Mouse (Mus musculus) neural tube, embryonic 11.5 days (tissue): Measurements from ENCODE around the gene Cotl1. TPM values are rescaled to one million over a fixed set of nuclear protein-coding genes. Genes with fewer than 3 reads are reported as not detected.
A peak's percentile ranks its signal among the peaks of the same experiment; 100 is the strongest.

Source experiments
- ATAC-seq: fragments of 200-750 bp; cut with Nextera tagmentation; 2 replicates; pipeline ENCODE4 v1.8.0; 2017; ENCODE audit warnings: moderate number of reproducible peaks, mild to moderate bottlenecking, moderate TSS enrichment, moderate library complexity; ENCODE audit not compliant: insufficient read depth, low FRiP score, low TSS enrichment
- DNase-seq: peaks from one replicate; pipeline ENCODE4 v3.0.0-alpha.2; 2015; ENCODE audit warnings: low spot score
- H3K27ac ChIP-seq: fragments of 300-500 bp; sonication (generic); 2 replicates; pipeline ENCODE4 v1.5.1; 2014; ENCODE audit warnings: low read depth, mild to moderate bottlenecking, low read length
- H3K27me3 ChIP-seq: fragments of 300-500 bp; sonication (generic); 2 replicates; pipeline ENCODE4 v1.6.1; 2014; ENCODE audit warnings: mild to moderate bottlenecking, low read length, mixed read lengths; ENCODE audit not compliant: control insufficient read depth, insufficient read depth
- H3K36me3 ChIP-seq: fragments of 300-500 bp; sonication (generic); 2 replicates; pipeline ENCODE4 v1.6.1; 2014; ENCODE audit warnings: mild to moderate bottlenecking, low read length, moderate library complexity, mixed read lengths; ENCODE audit not compliant: control insufficient read depth, insufficient read depth
- H3K4me1 ChIP-seq: fragments of 300-500 bp; sonication (generic); 2 replicates; pipeline ENCODE4 v1.6.1; 2014; ENCODE audit warnings: low read length, mixed read lengths; ENCODE audit not compliant: control insufficient read depth, insufficient read depth
- H3K4me2 ChIP-seq: fragments of 300-500 bp; sonication (generic); 2 replicates; pipeline ENCODE4 v1.6.1; 2014; ENCODE audit warnings: low read depth, mild to moderate bottlenecking, moderate library complexity
- H3K4me3 ChIP-seq: fragments of 300-500 bp; sonication (generic); 2 replicates; pipeline ENCODE4 v1.5.1; 2014; ENCODE audit warnings: low read depth, low read length
- H3K9ac ChIP-seq: fragments of 300-500 bp; sonication (generic); 2 replicates; pipeline ENCODE4 v1.6.1; 2014; ENCODE audit warnings: mild to moderate bottlenecking, low read length
- H3K9me3 ChIP-seq: fragments of 300-500 bp; sonication (generic); 2 replicates; pipeline ENCODE4 v1.6.1; 2016; ENCODE audit warnings: low read length; ENCODE audit not compliant: control insufficient read depth
- WGBS: fragments of 180-500 bp; shearing (Covaris S2); extraction: QIAGEN DNeasy Blood & Tissue Kit; methylation state at CpG from one replicate; pipeline ENCODE4 v1.1.7; 2014; 5-methylcytosine and 5-hydroxymethylcytosine counted together
- polyA plus RNA-seq: library from polyadenylated mRNA; unstranded; fragments of >200 nt; fragmentation: Nextera tagmentation; extraction: Ambion mirVana; gene quantifications from 2 replicates; pipeline ENCODE4 v1.2.1, GENCODE M21; 2014

The Cotl1 gene
- polyA plus RNA-seq, 1 experiment from 2014 or later: 631 TPM

DNA sequence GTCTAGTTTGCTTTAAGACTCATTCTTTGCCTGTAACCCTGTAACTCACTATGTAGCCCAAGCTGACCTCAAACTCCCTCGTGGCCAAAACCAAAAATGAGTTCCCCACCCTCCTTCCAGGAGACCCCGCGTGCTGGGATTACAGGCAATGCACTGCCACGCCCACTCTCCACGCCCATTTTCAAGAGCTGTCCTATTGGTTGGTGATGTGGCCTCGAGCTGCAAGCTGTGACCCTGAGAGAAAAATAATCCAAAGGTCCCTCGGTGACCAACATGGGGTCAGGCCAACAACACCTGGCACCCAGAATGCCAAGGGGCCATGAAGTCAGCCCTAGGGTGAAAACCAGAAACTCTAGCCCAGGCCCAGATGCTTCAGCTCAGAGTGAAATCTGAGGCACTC is 45.7 kb downstream of the Cotl1 start:
- Histone ChIP-seq H3K36me3 (no peaks in the 10 kb centered on the region), H3K4me2 (no peak overlapping the region), H3K27me3 (no peaks in the 10 kb centered on the region), H3K27ac (no peak overlapping the region), H3K9ac (no peak overlapping the region), H3K4me3 (no peak overlapping the region), H3K4me1 (peaks cover 21% of the 10 kb centered on the region), H3K9me3 (no peaks in the 10 kb centered on the region)
- DNase-seq (no peak), ATAC-seq (no peak)
- 36% methylated on average over 7 of the region's 7 CpGs for WGBS

DNA sequence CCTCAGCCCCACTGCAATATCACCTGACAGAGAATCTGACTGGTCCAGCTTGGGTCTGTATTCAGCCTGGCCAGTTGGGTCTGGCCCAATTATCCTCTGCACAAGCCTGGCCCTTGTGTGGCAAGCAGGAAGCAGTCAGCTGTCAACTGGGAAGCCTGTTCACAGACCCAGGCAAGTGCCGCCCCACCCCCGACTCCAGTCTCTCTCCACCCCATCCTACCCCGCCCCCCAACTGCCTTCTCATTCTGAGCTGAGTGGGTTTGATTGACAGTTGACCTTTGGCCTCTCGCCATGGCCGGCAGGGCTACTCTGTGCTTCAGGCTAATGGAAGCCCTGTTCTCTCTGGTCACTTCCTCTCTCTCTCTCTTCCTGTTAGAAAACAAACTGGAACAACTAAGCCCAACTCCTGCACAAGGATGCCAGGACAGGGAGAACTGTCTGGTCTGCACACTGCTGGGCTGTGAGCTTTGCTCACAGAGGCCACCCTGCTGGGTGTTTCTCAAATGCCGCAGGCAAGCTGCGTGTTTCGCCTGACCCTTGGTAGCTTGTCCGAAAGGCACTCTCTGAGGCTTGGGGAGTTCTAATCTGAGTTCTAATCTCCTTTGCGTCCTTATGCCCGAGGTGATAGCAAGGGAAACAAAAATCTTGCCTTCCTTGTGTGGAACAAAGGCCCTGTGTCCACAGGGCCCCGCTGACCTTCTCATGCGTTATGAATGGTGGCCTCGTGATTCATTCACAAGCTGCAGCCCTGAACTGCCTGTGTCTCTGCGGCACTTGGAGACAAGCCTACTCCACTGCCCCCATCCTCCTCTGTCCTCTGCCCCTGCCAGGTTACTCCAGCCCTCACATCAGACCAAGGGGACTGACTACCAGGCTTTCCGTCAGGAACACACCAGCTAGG is 48.3 kb downstream of the Cotl1 start:
- Histone ChIP-seq H3K27me3 (no peaks in the 10 kb centered on the region), H3K4me3 (no peak overlapping the region), H3K9me3 (no peaks in the 10 kb centered on the region), H3K36me3 (no peaks in the 10 kb centered on the region), H3K4me1 (peaks cover 23% of the 10 kb centered on the region), H3K27ac (peak overlapping the region; percentile 84), H3K4me2 (peak overlapping the region; percentile 3; the same call in 1 of the 2 replicates), H3K9ac (peak overlapping the region; percentile 31)
- peak; percentile 46 for ATAC-seq
- WGBS: 14% methylated on average over 16 of the region's 16 CpGs
- DNase-seq: peak; percentile 69

DNA sequence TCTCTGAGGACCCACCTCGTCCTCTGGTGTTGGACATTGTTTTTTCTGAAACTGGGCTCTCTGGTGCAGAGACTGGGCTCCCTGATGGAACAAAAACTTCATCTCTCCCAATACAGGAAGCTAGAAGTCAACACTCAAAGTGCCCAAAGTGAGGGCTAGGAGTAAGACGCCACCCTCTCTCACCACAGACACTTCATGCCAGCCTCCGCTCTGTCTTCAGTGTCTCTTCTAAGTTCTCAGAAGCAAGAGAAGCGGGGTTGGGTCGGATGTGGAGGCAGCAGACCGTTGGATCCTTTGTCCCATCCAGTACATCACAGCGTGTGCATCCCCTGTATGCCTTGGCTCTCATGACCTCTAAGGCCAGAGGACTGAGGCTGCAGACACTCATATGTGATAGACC is 50.8 kb downstream of the Cotl1 start:
- Histone ChIP-seq H3K27me3 (no peaks in the 10 kb centered on the region), H3K4me1 (peaks cover 27% of the 10 kb centered on the region), H3K9ac (no peak overlapping the region), H3K9me3 (no peaks in the 10 kb centered on the region), H3K4me3 (no peak overlapping the region), H3K27ac (no peak overlapping the region), H3K4me2 (no peak overlapping the region), H3K36me3 (no peaks in the 10 kb centered on the region)
- ATAC-seq: no peak
- DNase-seq: no peak
- WGBS: 86% methylated on average over 7 of the region's 7 CpGs

DNA sequence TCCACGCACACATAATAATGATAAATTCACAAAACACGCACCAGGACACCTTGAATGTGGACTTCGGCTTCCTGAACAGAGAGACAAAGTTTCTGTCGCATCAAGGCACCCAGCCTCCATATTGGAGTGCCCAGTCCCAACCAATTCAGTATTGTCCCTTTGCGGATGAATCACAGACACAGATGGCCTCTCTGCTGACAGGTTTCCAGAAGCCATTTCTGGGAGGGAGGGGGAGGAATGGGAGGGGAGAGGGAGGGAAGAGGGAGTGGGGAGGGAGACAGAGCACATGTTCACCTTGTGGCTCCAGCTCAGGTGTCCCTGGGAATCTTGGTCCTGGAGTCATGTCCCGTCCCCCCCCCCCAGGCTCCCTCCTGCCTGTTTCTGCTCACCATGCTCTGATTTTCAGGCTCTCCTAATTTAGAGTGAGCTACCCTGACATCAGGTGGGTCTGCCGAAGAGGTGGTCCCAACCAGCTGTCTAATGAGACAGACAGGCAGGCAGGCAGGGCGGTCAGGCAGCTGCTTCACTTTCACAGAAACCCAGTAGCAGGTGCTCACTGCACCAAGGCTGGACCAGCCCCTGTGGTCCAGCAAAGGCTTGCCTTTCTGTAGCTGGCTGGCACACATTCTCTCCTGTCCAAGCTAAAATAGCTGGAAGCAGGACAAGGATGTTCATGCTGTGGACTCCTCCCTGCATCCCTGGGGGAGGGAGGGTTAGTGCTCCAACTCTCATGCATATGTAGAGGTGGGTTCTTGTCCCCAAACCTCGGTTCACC is 51.5 kb downstream of the Cotl1 start:
- Histone ChIP-seq H3K4me3 (no peak overlapping the region), H3K9ac (no peak overlapping the region), H3K9me3 (no peaks in the 10 kb centered on the region), H3K4me1 (peaks cover 27% of the 10 kb centered on the region), H3K4me2 (no peak overlapping the region), H3K27ac (no peak overlapping the region), H3K27me3 (no peaks in the 10 kb centered on the region), H3K36me3 (no peaks in the 10 kb centered on the region)
- no peak for ATAC-seq
- DNase-seq: no peak
- 66% methylated on average over 9 of the region's 9 CpGs for WGBS

DNA sequence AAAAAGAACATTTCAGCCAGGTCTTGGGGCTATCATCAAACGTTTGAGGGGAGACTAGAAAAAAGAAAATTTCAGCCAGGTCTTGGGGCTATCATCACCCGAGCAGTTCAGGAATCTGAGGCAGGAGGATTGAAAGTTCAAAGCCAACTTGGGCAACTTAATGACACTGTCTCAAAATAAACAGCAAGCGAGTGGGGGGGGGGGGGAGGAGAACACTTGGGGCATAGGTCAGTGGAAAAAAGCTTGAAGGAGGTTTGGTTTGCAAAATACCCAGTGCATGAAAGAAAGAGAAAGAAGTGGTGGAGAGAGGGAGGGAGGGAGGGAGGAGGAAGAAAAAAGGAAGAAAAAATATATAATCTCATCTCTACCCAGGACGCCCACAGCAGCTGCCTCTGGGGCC is 53.0 kb downstream of the Cotl1 start:
- DNase-seq: no peak
- Histone ChIP-seq H3K27ac (no peak overlapping the region), H3K27me3 (no peaks in the 10 kb centered on the region), H3K9me3 (no peaks in the 10 kb centered on the region), H3K4me2 (no peak overlapping the region), H3K4me3 (no peak overlapping the region), H3K9ac (no peak overlapping the region), H3K36me3 (no peaks in the 10 kb centered on the region), H3K4me1 (peaks cover 25% of the 10 kb centered on the region)
- no peak for ATAC-seq
- 65% methylated on average over 4 of the region's 4 CpGs for WGBS

DNA sequence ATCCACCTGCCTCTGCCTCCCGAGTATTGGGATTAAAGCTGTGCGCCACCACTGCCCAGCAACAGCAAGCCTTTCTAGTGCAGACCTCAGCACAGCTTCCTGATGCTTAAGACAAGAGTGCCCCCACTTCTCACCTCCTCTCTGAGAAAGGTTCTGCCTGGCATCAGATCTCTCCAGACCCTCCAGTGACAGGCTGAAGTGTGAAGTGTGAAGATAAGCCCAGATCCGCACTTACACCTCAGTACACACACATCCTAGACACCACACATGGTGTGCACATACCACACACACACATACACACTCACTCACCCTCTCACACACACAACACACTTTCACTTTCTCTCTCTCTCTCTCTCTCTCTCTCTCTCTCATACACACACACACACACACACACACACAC is 53.5 kb downstream of the Cotl1 start:
- H3K27me3 ChIP-seq: no peaks in the 10 kb centered on the region
- H3K36me3 ChIP-seq: no peaks in the 10 kb centered on the region
- H3K4me3 ChIP-seq: no peak overlapping the region
- DNase-seq: no peak
- H3K9ac ChIP-seq: no peak overlapping the region
- H3K4me2 ChIP-seq: no peak overlapping the region
- ATAC-seq: no peak
- WGBS: 71% methylated on average over 3 of the region's 3 CpGs
- H3K9me3 ChIP-seq: no peaks in the 10 kb centered on the region
- peaks cover 20% of the 10 kb centered on the region for H3K4me1 ChIP-seq
- H3K27ac ChIP-seq: no peak overlapping the region

- Histone ChIP-seq H3K4me2 (0 out of 2 replicates have a peak overlapping the region, but pooled peaks have one; percentile 6), H3K27me3 (no peaks in the 10 kb centered on the region), H3K9me3 (no peaks in the 10 kb centered on the region), H3K9ac (no peak overlapping the region), H3K4me1 (peaks cover 10% of the 10 kb centered on the region; the same call in 1 of the 2 replicates), H3K27ac (peak overlapping the region; percentile 72), H3K4me3 (no peak overlapping the region), H3K36me3 (no peaks in the 10 kb centered on the region)
- 36% methylated on average over 17 of the region's 18 CpGs for WGBS
- ATAC-seq (peak; percentile 56), DNase-seq (peak; percentile 42)
These were observed 54.5 kb downstream of the Cotl1 start for GRCm38 (mm10) chr8:119785764-119786405.

GRCm38 (mm10) chr8:119784676-119785075 is 55.7 kb downstream of the Cotl1 start:
- no peaks in the 10 kb centered on the region for H3K9me3 ChIP-seq
- 75% methylated on average over 7 of the region's 7 CpGs for whole genome bisulfite sequencing
- ATAC-seq (no peak), DNase-seq (no peak)
- H3K27ac ChIP-seq: no peak overlapping the region
- H3K9ac ChIP-seq: no peak overlapping the region
- H3K36me3 ChIP-seq: no peaks in the 10 kb centered on the region
- H3K4me3 ChIP-seq: no peak overlapping the region
- peaks cover 7% of the 10 kb centered on the region; the same call in 1 of the 2 replicates for H3K4me1 ChIP-seq
- no peak overlapping the region for H3K4me2 ChIP-seq
- H3K27me3 ChIP-seq: no peaks in the 10 kb centered on the region
